Mouse (Mus musculus) urinary bladder, postnatal 4 days (tissue): Measurements from ENCODE around the gene Klf17.
"Not testable (repeated sequence)": the region's sequence is repeated elsewhere in the genome, so short reads cannot be mapped to it uniquely, and the experiment has no call there.

Experiments used
- DNase-seq, 2 experiments: peaks; one replicate each; pipeline ENCODE4 v3.0.0; 2021 to 2022; ENCODE audit warnings: low spot score in 2 of 2

The Klf17 gene

DNA sequence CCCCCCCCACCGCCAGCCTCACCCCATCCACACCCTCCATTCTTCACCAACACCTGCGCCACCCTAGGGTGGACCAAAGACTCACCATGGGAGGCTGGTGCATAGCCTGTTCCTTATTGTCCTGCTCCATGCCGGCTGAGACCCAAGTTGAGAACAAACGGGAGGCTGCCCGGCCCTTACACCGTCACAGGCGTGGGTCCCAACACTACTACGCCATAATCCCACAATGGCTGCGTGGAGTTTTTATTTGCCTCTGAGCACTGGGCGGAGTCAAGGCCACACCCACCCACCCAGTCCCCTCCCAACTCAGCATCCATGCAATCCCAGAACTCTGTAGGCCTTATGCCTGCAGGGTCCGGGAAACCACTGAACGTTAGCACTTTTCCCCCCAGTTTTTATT, at the start of gene Klf17:
TSS of gene Klf17 (minus strand) at position 233 of the 400 bp plus-strand sequence.
- no peak for DNase-seq

DNA sequence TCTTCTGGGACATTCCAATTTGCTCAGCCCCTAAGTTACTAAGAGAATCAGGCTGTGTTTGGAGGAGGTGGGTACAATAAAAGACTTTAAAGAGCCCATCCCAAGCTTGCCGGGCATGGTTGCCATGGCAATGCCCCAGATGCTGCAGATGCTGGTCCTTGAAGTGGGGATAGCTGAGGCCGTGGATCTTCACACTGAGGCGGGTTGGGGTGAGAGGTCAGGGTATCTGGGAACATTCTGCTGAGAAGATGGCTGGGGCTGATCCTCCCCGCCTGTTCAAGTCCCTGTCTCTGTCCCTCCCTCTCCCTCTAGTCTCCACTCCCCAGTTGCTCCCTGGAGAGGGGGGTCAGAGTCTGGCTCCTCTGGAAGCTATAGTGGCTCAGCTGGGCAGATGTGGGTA, 48.9 kb upstream of the Klf17 start:
- DNase-seq = no peak

DNA sequence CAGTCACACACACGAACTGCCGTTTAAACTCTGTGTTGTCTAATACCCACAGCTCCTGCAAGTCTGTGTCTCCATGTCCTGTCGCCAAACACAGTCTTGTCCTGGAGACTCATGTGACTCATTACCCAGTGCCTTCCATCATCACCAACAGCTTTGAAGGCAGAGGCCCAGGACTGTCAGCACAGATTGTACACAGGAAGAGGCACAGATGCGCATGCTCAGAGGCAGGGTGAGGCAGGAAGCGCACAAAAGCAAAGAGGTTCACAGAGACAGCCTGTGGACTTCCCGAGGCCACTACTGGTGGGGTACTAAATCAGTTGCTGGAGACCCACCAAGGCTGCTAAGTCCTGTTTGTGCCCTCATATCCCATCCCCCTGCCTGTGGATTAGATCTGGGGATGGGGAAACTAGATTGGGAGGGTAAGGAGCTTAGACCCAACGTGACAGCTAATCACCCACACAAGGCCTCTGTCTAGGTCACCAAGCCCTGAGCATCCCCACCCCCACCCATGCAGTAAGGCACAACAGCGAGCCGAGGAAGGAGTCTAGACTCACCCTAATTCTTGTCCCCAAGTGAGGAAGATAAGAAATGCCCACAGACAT, 48.2 kb upstream of the Klf17 start:
- DNase-seq = no peak

DNA sequence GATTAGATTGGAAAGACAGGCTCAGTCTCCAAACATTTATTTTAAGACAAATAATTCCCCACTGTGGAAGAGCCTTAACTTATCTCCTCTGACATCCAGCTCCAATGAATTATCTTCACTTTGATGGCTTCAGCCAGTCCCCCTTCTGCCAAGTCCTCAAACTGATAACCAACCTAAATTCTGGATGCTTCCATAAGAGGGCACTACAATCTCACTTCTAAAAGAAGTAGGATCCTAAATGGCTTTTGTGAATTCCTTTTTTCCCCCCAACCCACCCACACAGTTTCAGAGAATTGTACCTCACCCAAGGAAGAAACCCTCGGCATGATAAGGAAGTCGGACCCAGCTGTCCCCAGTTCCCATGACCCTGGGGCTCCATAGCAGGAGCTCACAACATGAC, 45.5 kb upstream of the Klf17 start:
- DNase-seq = no peak

DNA sequence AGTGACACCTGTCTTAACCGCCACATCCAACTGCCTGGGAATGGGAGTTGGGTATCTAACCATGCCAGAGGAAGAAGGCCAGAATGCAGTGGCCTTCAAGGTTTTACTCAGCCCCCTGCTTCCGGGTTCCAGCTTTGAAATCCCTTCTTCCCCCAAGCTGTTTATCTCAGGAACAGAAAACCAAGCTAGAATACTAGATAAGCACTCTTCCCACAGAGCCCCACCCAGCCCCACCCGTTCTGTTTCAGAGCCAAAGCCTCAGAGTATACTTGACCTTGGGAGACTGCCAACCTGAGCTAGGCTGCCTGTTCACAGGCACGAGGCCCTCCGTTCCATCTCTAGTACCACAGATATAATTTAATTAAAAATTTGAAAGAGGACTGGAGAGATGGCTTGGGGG, 41.5 kb upstream of the Klf17 start:
- DNase-seq = no peak

DNA sequence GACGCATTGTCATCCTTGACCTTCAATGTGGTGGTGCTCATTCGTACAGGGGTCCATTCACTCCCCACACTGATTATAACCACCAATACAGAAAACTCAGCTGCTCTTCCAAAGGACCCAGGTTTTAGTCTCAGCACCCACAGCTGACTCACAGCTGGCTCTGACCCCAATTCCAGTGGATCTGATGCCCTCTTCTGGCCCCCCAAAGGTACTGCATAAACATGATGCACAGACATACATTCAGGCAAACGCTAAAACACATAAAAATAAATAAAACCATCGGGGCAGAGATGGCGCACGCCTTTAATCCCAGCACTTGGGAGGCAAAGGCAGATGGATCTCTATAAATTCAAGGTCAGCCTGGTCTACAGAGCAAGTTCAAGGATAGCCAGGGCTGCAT, 34.5 kb upstream of the Klf17 start:
- DNase-seq = no peak

DNA sequence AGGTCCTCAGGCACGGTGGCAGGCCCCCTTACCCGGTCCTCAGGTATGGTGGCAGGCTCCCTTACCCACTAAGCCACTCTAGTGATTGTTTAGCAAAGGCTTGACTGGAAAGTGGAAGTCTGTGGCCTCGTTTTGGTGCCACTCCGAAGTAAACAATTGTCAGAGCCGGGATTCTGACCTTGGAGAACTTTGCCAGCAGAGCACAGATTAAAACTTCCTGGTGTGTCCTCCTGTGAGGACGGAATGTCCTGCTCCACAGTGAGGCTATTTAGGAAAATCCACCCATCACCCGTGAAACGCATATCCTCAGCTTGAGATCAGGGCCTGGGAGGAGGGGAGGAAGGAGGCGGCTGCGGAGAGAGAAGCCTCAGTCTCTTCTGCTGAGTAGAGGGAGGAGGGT, 22.9 kb upstream of the Klf17 start:
- DNase-seq = peak in 1 of 2 experiments; percentile 19

DNA sequence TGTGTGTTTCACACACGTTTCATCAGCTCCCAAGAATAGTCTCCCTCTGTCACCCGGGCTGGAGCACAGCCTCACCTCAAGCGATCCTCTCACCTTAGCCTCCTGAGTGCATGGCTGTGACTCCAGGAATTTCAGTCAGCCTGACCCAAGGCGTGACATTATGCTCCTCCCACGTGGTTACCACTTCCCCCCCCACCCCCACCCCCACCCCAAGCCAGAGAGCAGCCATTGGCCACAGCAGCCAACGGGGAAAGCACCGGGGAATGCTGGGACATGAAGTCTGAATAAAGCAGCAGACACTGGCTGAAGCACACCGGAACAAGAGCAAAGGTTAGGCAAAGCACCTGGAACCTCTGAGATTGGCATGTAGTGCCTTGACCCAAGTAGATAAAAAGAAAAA, 21.5 kb upstream of the Klf17 start:
- no peak for DNase-seq

DNA sequence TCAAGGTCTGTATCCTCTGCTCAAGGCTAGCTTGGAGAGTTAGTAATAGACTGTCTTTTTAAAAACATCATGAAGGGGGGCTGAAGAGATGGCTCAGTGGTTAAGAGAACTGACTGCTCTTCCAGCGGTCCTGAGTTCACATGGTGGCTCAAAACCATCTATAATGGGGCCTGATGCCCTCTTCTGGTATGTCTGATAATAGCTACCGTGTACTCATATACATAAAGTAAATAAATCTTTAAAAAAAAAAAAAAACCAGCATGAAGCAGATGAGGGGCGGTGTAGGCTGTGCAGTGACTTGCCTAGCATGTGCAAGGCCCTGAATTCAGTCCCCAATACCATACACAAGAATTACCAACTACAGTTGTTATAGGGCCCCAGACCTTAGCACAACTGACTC, 17.5 kb upstream of the Klf17 start:
- DNase-seq = no peak

DNA sequence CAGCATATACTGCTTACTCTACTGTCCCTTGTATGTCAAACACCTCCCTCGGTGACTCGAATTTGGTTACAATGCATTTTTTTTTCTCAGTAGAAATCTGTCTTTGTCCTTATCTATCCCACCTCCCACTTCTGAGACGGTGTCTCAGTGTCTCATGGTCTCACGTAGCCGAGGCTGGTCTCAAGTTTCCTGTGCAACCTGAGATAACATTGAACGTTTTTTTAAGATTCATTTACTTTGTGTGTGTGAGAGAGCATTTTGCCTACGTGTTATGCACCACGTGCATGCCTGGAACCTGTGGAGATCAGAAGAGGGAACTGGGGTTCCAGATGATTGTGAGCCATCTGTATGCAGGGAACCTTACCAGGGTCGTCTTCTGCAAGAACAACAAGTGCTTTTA, 7.5 kb upstream of the Klf17 start:
- DNase-seq = no peak

DNA sequence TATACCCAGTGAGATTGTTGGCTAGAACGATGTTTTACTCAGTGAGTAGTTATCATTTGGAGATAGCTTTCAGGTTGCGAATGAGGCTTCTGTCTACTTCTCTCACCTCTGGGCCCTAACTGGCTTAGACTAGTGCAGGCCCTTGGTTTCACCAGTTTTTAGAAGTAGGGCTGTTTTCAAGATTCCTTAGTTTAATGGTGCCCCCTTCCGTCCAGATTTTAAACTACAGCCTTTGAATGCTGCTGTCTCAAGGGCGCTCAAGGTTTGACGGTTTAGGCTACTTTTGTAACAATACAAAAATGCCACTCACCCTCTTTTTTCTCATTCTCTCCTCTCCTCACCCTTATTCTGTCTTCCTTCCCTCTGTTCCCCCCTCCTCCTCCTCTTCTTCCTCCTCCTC, 5.5 kb upstream of the Klf17 start:
- DNase-seq = peak in 1 of 2 experiments; percentile 64

DNA sequence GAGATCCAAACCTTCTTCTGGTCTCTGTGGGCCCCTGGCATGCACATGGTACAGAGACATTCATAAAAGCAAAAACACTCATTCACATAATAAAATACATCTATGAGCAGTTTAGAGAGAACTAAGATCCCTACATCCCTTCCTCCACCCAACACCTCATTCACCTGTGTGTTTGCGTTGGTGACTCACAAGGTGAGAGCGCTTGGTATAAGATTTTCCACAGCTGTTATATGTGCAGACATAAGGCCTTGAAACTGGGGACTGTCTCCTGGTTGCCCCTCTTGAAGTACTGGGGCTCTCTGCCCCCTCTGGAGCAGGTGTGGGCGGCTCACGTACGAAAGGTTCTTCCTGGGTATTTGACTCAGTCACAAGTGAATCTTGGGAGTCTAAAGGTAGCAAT, 5.3 kb downstream of the Klf17 start:
- DNase-seq = no peak

DNA sequence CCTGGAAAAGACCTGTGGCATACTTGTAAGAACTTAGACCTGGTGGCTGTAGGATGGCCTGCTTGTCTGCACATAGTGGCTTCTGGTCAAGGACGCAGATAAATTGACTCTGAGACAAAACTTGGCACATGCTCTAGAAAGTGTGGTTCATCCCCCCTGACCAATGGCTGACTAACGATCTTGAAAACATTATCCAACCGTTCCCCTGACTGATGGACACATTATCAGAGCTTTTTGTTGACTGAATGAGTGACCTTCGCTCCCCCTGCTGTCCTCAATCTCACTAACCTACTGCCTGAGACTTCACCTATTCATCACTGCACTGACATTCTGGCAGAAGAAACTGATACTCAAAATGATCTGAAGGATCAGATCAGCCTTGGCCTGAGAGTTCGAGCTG, 13.0 kb downstream of the Klf17 start:
- not testable (repeated sequence) for DNase-seq

DNA sequence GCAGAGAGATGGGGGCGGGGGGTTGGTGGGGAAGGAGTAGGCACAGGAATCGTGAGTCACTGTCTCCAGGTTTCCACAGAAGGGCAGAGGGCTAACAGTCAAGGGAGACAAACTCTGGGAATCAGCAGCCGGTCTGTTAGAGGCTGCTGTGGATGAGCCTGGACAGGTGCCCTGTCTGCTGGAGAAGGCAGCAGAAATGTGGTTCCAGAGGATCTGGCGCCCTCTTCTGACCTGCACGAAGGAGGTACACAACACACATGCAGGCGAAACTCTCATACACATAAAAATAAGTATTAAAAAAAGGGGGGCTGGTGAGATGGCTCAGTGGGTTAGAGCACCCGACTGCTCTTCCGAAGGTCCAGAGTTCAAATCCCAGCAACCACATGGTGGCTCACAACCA, 27.9 kb downstream of the Klf17 start:
- no peak for DNase-seq

DNA sequence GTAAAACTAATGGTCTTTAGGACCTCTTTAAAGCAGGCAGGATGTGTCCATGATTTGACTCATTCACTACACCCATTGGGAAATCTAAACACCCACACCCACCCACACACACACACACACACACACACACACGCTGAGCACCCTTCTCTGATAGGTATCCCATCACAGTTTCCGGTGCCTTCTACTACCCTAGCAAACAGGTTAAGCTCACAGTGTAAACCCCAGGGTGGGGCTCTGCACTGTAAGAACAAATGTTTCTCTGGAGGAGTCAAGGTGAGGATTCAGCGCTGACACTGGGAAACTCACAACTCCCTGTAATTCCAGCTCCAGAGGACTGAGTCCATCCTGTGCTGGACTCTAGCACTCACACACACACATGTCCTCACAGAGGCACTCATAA, 33.5 kb downstream of the Klf17 start:
- no peak for DNase-seq

DNA sequence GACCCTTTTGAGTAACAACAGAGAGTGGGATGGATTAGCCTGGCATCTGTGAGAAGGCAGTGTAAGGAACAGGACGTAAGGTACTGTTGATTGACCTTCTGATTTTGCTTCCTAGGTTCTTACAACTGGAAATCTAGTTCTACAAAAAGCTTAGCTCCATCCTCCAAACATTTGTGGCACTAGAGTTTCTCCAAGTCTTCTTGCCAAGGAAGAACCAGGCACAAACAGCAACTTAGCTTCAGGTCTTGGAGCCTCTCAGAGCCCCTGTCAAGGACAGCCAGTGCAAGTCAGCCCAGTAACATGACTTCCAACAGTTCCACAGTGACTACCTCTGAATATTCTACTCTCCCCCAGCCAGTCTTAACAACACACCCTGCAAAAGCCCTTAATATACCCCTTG, 41.3 kb downstream of the Klf17 start, which contains the start of gene Gm12845:
TSS of gene Gm12845 (plus strand) at position 301 of the 400 bp plus-strand sequence.
- no peak for DNase-seq

DNA sequence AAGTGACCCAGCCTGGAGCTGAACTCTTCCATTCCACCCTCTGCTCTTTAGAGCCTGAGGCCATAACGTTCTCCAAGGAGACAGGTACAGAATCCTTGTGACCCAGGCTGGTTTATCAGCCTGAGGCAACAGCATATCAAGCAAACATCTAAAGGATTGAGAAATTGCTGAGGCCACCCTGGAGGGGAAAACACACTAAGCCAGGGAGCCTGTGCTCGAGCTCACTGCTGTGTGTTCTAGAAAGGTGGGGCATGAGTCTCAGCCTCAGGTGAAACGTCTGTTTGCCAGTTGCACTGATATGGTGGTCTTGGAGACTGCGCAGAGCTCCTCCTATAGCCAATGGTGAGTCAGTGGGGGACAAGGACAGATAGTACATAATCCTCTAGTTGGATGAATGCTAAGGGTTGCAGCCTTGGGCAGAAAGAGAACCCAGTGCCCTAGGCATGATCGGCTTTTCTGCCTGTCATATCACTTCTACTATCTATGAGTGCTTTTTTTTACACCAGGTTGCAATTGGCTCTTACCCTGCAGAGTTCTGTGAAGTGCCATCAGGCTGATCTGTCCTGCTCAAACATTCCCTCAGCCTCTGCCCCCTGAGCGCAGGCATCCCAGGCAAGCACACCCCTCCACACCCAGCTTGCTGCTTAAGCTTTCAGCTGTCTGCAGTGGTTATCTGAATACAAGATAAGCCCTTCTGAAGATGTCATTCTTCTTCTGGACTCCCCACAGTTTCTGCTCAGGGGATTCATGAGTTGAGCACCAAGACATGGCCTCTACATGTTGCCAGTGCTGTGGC, 51.9 kb downstream of the Klf17 start:
- no peak for DNase-seq

DNA sequence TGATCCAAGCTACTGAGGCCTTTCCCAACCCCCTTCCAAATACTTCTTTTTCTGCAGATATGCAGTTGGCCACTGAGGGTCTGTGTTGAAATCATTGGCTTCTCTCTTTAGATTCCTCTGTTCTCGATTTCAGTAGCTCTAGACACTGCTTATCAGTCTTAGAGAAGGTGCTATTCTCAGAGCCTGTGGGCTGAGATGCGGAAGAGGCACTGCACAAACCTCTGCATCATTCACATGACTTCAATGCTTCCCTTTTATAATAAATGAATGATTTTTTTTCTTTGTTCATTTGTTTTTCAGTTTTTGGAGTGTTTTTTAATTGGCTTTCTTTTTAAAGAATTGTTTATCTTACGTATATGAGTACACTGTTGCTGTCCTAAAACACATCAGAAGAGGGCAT, 53.1 kb downstream of the Klf17 start:
- DNase-seq = no peak

DNA sequence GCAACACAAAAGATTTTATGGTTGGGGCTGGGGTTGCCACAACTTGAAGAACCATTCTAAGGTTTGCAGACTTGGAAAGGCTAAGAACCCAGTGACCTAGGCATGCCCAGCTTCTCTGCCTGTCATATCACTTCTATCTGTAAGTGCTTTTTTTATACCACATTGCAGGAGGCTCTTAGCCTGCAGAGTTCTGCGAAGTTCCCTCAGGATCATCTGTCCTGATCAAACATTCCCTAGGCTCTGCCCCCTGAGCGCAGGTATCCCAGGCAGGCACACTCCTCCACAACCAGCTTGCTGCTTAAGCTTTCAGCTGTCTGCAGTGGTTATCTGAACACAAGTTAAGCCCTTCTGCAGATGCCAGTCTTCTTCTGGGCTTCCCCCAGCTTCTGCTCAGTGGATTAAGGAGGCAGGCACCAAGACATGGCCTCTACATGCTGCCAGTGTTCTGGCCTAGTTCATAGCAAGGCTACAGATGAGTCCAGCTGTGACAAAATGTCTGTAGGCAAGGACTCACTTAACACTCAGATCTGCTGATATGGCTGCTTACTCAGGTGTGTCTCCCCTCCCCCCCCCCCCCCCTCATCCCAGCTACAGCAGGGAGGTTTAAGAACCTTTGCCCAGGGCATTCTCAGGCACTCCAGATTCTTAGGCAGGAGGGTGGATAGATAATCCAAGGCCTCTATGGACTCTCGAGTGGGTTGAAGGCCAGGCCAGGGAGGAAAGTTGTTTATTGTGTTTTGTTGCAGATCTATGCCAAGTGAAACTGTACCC, 56.5 kb downstream of the Klf17 start:
- no peak for DNase-seq
